Mouse (Mus musculus) megakaryocyte, embryonic 14.5 days (primary cell): ENCODE measurements around the gene Pkd1.

Experiments
- FLI1 ChIP-seq: IDR thresholded peaks from 2 replicates; pipeline ENCODE4 v1.6.1; 2012; ENCODE audit warnings: low read length, inconsistent platforms, mixed read lengths
- GATA1 ChIP-seq: IDR thresholded peaks from 3 replicates; pipeline ENCODE4 v1.6.1; 2012; ENCODE audit warnings: mixed read lengths, low read length, inconsistent platforms, borderline replicate concordance

DNA sequence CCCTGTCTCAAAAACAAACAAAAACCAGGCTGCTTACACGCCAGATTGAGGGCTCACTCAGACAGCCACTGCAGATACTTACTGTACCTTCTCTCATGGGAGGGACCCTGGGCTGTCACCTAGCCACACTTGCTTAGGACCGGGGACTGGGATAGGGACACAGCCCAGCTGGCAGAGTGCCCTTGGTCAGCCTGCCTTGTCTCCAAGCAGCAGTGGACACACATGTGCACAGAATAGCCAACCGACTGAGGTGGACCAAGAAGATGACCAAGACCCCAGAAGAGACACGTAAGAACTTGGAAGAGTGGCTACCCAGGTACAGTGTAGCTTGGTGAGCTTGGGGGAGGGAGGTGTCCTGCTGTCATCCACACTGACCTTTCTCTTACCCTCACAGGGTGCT, 88.6 kb downstream of the Pkd1 start:
- no peak for TF ChIP-seq GATA1
- TF ChIP-seq FLI1, result no peak
